Mouse (Mus musculus) erythroblast, embryonic 14.5 days (primary cell): Measurements from ENCODE around the gene Coq5. TPM values are rescaled to one million over a fixed set of nuclear protein-coding genes. Genes with fewer than 3 reads are reported as not detected.
A peak's percentile ranks its signal among the peaks of the same experiment; 100 is the strongest.
"Not testable (repeated sequence)": the region's sequence is repeated elsewhere in the genome, so short reads cannot be mapped to it uniquely, and the experiment has no call there.

ENCODE experiments used
- H3K27me3 ChIP-seq: 2 replicates; pipeline ENCODE4 v1.6.1; 2012; ENCODE audit warnings: inconsistent platforms; ENCODE audit not compliant: control insufficient read depth
- H3K36me3 ChIP-seq: 2 replicates; pipeline ENCODE4 v1.6.1; 2012; ENCODE audit warnings: mild to moderate bottlenecking, inconsistent platforms; ENCODE audit not compliant: control insufficient read depth
- H3K4me1 ChIP-seq: 2 replicates; pipeline ENCODE4 v1.6.1; 2012; ENCODE audit warnings: inconsistent platforms; ENCODE audit not compliant: control insufficient read depth
- H3K4me3 ChIP-seq: replicated peaks from 2 replicates; pipeline ENCODE3; 2012; ENCODE audit warnings: moderate library complexity, mild to moderate bottlenecking, inconsistent platforms
- H3K9me3 ChIP-seq: 2 replicates; pipeline ENCODE4 v1.6.1; 2012; ENCODE audit warnings: low read length, inconsistent platforms, mixed read lengths; ENCODE audit not compliant: control insufficient read depth
- GATA1 ChIP-seq: IDR thresholded peaks from 2 replicates; pipeline ENCODE4 v1.6.1; 2012; ENCODE audit warnings: low read length, inconsistent platforms, mixed read lengths
- TAL1 ChIP-seq: IDR thresholded peaks from 3 replicates; pipeline ENCODE4 v1.6.1; 2012; ENCODE audit warnings: low read length, inconsistent platforms, mixed read lengths
- polyA plus RNA-seq: library from polyadenylated mRNA; stranded (reverse); fragments of >175 nt; gene quantifications from 2 replicates; pipeline ENCODE4 v1.2.3, GENCODE M21; 2012

Gene Coq5
- polyA plus RNA-seq, 1 experiment: 1.6 TPM

GRCm38 (mm10) chr5:115300035-115300744 is 20.7 kb downstream of the Coq5 start:
- Histone ChIP-seq H3K4me3 (peak overlapping the region; percentile 85), H3K36me3 (peaks cover 49% of the 10 kb centered on the region), H3K4me1 (peaks cover 67% of the 10 kb centered on the region), H3K9me3 (peaks cover 2% of the 10 kb centered on the region; the same call in 1 of the 2 replicates), H3K27me3 (no peaks in the 10 kb centered on the region)
- TF ChIP-seq TAL1 (no peak), GATA1 (no peak)

GRCm38 (mm10) chr5:115300792-115301614 is 21.5 kb downstream of the Coq5 start, which contains the start of gene Dynll1:
TSS of gene Dynll1 (minus strand) at chr5:115300999.
- Histone ChIP-seq H3K27me3 (no peaks in the 10 kb centered on the region), H3K4me3 (peak within 1 kb of the TSS; percentile 85), H3K4me1 (peaks cover 59% of the 10 kb centered on the region), H3K36me3 (peaks cover 41% of the 10 kb centered on the region), H3K9me3 (peaks cover 2% of the 10 kb centered on the region; the same call in 1 of the 2 replicates)
- TF ChIP-seq GATA1: no peak
- no peak for TF ChIP-seq TAL1

- Histone ChIP-seq H3K4me3 (peak overlapping the region; percentile 85), H3K27me3 (no peaks in the 10 kb centered on the region), H3K9me3 (peaks cover 2% of the 10 kb centered on the region; the same call in 1 of the 2 replicates), H3K4me1 (peaks cover 53% of the 10 kb centered on the region), H3K36me3 (peaks cover 35% of the 10 kb centered on the region)
- no peak for TF ChIP-seq GATA1
- no peak for TF ChIP-seq TAL1
Measured at GRCm38 (mm10) chr5:115301615-115302014, 22.1 kb downstream of the Coq5 start.

- H3K27me3 ChIP-seq, H3K9me3 ChIP-seq: not testable (repeated sequence)
- Histone ChIP-seq H3K4me3 (peak overlapping the region; percentile 85), H3K4me1 (peaks cover 47% of the 10 kb centered on the region), H3K36me3 (peaks cover 29% of the 10 kb centered on the region)
Measured at GRCm38 (mm10) chr5:115302190-115302589, 22.7 kb downstream of the Coq5 start.

- H3K9me3 ChIP-seq: no peaks in the 10 kb centered on the region
- H3K4me1 ChIP-seq: peaks cover 48% of the 10 kb centered on the region
- peak overlapping the region; percentile 42 for H3K4me3 ChIP-seq
- no peaks in the 10 kb centered on the region for H3K36me3 ChIP-seq
- TF ChIP-seq GATA1 (no peak), TAL1 (no peak)
- H3K27me3 ChIP-seq: no peaks in the 10 kb centered on the region
Measured at GRCm38 (mm10) chr5:115312354-115312753, 32.9 kb downstream of the Coq5 start.

GRCm38 (mm10) chr5:115312816-115313667 is 33.6 kb downstream of the Coq5 start:
- Histone ChIP-seq H3K4me3 (peak overlapping the region; percentile 42), H3K9me3 (no peaks in the 10 kb centered on the region), H3K27me3 (no peaks in the 10 kb centered on the region), H3K4me1 (peaks cover 55% of the 10 kb centered on the region), H3K36me3 (no peaks in the 10 kb centered on the region)
- TF ChIP-seq GATA1 (peak; percentile 42), TAL1 (no peak)

- no peaks in the 10 kb centered on the region for H3K9me3 ChIP-seq
- peaks cover 60% of the 10 kb centered on the region for H3K4me1 ChIP-seq
- peak overlapping the region; percentile 41 for H3K4me3 ChIP-seq
- no peaks in the 10 kb centered on the region for H3K36me3 ChIP-seq
- no peaks in the 10 kb centered on the region for H3K27me3 ChIP-seq
- TF ChIP-seq GATA1 (no peak), TAL1 (no peak)
Measured at GRCm38 (mm10) chr5:115313668-115313943, 34.1 kb downstream of the Coq5 start.

GRCm38 (mm10) chr5:115316968-115317644 is 37.6 kb downstream of the Coq5 start:
- no peaks in the 10 kb centered on the region for H3K36me3 ChIP-seq
- no peak overlapping the region for H3K4me3 ChIP-seq
- no peaks in the 10 kb centered on the region; the same call in 1 of the 2 replicates for H3K9me3 ChIP-seq
- TF ChIP-seq TAL1: no peak
- TF ChIP-seq GATA1: no peak
- H3K4me1 ChIP-seq: peaks cover 63% of the 10 kb centered on the region
- H3K27me3 ChIP-seq: no peaks in the 10 kb centered on the region
